Mouse (Mus musculus) NIH3T3 (cell line): ENCODE results near the gene Kctd7.

Experiments used
- DNase-seq: peaks from one replicate; pipeline ENCODE4 v3.0.0-alpha.2; 2012; ENCODE audit warnings: low read depth

Kctd7 gene

DNA sequence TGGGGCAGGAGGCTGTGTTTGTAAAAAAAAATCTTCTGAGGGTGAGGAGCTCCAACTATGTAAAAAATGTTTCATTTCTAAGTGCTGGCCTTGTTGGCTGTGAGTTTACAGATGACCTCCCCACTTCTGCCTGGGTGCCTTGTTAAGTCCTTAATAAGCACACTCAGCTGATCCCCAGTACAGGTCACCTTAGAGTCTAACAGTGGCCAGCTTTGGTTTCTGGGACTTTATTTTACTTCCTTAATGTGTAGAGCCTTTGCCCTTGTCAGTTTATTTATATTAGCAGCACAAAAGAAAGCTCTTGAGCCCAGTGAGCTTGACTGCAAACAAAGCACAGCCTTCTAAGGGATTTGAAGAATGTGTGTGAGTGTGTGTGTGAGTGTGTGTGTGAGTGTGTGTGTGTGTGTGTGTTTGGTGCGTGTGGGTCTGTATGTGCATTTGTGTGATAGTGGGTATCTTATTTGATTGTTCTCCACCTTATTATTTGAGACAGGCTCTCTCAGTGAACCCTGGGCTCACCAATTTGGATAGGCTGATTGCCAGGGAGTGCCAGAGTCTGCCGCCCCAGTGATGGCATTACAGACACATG, 47.8 kb downstream of the Kctd7 start:
- DNase-seq: no peak

DNA sequence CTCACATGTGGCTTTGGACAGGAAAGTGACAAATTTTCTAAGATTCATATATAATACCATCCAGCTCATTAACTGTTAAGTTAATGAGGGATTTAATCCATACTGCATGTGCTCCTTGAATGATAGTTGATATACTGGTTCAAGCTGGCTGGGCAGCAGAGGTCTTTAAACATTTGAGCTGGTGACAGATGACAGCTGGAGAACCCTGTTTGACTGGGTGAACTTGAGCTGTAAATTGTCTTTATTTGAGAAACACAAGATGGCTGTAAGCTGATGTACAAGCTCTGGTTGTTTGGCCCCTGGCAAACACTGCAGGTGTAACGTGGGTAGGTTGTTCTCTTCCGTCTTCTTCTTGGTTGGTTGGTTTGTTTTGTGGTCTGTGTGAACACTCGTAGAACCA, 49.1 kb downstream of the Kctd7 start:
- DNase-seq: no peak

DNA sequence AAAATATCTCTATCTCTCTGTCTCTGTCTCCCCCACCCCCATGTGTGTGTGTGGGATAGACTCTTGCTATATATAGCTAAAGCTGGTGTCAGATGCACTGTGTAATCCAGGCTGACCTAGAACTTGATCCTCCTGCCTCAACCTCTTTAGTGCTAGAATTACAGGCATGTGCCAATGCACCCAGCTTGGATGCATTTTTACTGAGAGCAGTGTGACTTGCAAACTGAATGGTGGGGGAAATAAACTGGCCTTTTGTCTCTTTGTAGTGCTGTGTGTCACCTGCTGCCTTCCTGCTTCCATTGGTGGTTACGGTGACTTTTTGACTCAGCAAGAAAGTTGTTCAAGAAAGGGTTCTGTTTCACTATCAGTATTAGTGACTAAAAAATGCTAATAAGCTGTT, 51.6 kb downstream of the Kctd7 start:
- no peak for DNase-seq

DNA sequence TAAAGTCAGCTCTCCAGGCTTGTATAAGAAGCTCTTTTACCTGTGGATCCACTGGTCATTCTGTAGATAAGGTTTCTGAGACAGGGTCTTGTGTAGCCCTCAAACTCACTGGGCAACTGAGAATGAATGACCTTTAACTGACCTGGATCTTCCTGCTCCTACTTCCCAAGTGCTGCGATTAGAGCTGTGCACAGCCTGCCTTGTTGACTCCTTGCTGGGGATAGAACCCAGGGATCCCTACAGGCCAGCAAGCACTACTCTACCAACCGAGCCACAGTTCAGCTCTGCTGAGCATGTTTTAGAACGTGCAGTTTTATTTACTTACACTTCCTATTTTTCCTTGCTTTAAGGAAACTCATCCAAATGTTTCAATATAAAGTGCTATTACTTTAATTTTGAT, 52.8 kb downstream of the Kctd7 start:
- no peak for DNase-seq

DNA sequence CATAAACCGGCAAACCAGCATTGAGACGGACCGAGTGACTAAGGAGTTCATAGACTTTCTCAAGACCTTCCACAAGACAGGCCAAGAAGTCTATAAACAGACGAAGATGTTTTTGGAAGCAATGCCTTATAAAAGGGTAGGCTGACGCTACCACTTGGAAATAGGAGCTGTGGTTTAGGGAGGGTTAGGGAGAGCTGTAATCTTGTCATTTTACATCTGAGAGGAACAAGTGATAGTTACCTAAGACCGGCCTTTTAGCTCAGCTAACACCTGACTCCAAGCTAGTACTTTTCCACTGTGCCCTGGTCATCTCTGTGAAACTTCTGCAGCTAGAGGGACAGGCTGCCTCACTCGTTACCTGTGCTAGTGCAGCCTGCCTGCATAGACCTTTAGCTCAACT, 53.3 kb downstream of the Kctd7 start:
- DNase-seq: no peak

DNA sequence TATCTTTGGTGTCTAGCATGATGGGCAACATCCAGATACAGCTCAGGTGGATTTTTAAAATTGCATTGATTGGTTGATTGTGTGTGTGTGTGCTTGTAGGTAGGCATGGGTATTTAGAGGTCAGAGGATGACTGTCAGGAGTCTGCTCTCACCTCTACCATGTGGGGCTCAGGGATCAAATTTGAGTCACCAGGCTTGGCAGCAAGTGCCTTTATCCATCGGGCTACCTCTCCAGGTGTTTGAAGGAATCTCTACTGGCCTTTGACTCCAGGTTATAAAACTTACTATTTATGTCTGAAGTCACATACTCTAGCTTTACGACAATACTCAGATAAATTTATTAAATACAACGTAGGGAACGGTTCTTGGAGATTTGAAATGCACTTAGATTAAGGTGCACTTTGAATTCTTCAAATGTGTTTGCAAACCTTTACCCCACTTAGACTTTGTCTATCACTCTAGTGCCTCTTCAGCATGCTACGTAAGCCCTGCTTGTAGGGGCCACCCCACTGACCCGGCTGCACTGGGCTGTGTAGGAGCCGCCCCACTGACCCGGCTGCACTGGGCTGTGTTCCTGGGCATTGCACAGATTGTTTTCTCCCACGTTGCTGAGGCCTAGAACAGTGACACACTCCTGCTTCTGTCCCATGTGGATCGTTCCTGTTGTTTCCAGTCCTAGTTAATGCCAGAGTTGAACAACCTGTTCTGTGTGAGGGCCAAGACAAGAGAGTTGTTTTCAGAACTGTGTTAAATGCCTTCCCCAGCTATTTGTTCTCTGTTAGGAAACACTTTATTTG, 55.8 kb downstream of the Kctd7 start:
- no peak for DNase-seq

DNA sequence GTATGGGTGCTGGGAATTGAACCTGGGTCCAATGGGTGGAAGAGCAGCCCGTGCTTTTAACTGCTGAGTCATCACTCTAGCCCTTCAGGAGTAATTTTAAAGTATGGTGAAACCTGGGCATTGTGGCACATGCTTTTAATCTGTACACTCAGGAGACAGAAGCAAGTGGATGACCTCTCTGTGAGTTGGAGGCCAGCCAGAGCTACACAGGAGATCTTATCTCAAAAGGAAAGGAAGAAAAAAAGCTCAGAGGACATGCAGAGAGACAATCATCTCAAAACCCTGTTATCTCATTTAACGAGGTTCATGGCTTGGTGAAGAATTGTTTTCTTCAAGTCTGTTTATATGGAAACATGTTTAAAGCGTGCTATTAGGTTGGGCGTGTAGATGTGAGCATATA, 59.3 kb downstream of the Kctd7 start:
- peak; percentile 52 for DNase-seq

DNA sequence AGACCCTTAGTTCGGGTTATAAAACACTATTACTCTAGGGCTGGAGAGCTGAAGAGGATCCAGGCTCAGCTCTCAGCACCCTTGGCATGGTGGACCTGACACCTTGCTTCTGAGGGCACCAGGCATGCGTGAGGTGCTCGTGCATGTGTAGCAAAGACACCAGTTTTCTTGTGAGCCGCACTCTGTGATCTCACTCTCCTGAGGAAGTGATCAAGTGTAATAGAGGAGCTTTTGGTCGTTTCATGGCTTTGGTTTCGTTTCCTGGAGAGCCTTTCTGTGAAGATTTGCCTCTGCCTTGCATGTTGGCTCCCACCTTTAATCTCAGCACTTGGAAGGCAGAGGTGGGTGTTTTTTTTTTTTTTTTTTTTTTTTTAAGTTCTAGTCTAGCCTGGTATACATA, 59.9 kb downstream of the Kctd7 start:
- no peak for DNase-seq
